Mouse (Mus musculus) embryo, embryonic 9.5 days (tissue): Measurements from ENCODE around the gene Lce3f.

Experiments used
- DNase-seq: peaks from one replicate; pipeline ENCODE4 v3.0.0-alpha.2; 2017; ENCODE audit errors: extremely low spot score

Lce3f gene

DNA sequence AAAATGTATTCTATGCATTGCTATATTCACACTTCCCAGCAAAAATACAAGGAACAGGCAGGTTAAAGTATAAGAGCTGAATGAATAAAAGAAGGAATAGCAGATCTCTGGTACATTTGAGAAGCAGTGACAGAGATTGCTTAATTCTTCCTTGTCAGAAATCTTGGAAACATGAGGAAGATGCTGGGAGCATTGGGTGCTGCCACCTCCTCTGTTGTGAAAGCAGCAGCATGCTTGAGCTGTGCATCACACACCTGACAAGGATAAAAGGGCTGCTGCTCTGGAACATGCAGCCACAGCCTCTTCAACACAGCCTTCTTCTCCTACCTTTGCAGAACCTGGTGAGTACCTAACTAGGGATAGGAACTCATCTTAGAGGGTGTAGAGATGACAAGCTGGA, at the start of gene Lce3f:
TSS of gene Lce3f (plus strand) at position 301 of the 400 bp plus-strand sequence.
- no peak for DNase-seq

GRCm38 (mm10) chr3:92944186-92944585, 47.8 kb upstream of the Lce3f start, which contains the start of gene Lce3c:
TSS of gene Lce3c (plus strand) at chr3:92944486.
- DNase-seq, result no peak

GRCm38 (mm10) chr3:92957090-92957489, 34.9 kb upstream of the Lce3f start, which contains the start of gene Lce3d:
TSS of gene Lce3d (plus strand) at chr3:92957390.
- DNase-seq, result no peak

DNA sequence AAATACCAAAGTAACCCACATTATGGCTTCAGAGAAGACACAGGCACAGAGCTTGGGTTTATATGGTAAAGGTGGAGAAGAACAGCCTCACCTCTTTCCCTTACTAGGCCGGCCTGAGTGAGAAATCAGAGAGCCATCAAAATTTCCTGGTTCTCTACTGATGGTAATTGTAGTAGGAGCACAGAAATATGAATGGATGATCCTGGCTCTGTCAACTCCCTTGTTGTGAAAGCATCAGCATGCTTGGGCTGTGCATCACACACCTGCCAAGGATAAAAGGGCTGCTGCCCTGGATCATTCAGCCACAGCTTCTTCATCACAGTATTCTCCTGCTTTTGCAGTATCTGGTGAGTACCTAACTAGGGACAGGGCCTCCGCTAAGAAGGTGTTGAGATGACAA, 25.3 kb upstream of the Lce3f start, which contains the start of gene Lce3e:
TSS of gene Lce3e (plus strand) at position 301 of the 400 bp plus-strand sequence.
- DNase-seq, result no peak

DNA sequence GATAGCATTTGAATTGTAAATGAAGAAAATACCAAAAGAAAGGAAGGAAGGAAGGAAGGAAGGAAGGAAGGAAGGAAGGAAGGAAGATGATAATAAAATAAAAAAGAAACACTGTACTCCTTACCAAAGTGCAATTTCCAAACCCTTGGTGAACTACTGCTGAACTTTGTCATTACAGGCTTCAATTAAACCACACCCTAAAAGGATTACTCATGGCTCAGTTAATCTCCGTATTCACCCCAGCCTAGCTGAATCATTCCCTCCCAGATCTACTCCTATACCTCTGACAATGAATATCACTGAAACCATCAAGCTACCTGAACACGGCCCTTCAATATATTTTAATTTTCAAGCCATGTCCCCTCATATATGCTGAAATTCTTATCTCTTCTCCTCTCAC, 13.5 kb upstream of the Lce3f start:
- no peak for DNase-seq

DNA sequence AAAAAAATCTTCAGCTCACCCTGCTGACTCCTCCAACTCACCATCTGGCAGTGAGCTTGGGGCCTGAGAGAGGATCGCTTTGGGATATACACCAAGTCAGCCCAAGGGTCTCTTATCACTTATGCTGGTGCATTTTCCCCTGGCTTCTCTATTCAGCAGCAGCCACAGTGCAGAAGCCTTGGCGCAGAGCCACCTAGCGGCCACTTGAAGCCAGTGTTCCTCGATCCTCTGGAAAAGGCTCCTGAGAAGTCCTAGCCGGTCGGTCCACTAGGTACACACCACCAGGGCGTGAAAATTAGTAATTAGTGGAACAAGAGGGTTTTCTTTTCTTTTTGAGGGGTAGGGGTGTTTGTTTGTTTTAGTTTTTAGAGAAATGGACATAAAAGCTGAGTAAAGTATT, 6.7 kb downstream of the Lce3f start:
- peak; percentile 69 for DNase-seq

DNA sequence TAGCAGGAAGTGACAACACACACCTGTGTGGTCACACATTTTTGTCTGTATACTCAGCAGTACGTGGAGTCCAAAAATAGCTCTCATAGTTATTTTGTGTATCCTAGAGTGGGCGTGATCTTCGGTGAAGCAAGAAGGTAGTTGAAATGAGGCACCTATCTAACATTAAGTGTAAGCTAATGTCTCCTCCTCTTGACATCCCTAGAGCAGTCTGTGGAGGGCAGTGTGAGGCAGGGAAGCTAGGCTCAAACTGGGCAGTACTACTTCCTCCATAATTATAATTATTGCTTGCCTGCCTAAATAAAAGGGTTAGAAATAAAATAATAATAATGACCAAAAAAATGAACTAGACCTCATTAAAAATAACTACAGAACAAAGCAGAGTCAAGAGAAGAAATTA, 8.6 kb downstream of the Lce3f start:
- DNase-seq, result no peak

DNA sequence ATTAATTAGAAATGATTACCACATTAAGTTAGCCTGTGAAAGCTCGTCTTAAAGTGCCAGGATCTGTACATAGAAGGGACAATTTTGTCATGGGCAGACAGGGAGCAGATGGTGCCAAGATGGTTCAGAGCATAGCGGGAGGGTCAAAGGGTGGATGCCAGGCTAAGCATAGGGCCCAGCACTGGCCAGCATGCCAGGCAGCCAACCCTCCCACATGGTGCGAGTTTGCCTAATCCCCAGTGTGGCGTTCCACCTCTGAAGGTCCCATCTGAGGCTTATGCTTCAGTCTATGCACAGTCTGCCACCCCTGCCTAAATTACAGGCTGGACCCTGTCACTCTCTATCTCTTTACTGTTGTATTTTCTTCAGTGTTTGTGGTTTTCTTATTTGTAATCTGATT, 10.8 kb downstream of the Lce3f start:
- DNase-seq, result no peak

- DNase-seq, result peak; percentile 79
Observed at GRCm38 (mm10) chr3:93014378-93014801, 22.4 kb downstream of the Lce3f start.

GRCm38 (mm10) chr3:93014871-93015270, 22.8 kb downstream of the Lce3f start:
- DNase-seq, result no peak

- DNase-seq, result no peak
Observed at GRCm38 (mm10) chr3:93015460-93016104, 23.6 kb downstream of the Lce3f start, which contains the start of gene Crct1. TSS of gene Crct1 (minus strand) at chr3:93015687.

DNA sequence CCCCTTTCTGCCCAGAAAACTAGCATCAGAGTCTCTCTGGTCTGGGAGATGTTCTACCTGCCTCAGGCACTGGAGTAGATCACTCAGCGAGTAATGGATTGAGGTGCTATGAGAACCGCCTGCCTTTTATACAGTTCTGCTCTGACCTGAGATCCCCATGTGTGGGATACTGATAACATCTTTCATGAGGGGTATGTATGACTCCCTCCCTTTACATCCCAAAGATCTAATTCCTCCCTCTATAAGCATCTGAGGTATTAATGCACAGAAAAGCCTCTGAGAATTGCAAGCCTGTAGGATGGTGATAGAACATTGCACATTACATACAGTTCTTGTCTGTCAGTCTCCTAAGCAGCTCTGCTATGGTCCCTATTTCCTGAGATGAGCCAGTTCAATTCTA, 26.9 kb downstream of the Lce3f start, which contains the start of gene Lce1m:
TSS of gene Lce1m (minus strand) at position 101 of the 400 bp plus-strand sequence.
- DNase-seq, result no peak

- no peak for DNase-seq
Observed at GRCm38 (mm10) chr3:93021171-93021570, 29.1 kb downstream of the Lce3f start.

DNA sequence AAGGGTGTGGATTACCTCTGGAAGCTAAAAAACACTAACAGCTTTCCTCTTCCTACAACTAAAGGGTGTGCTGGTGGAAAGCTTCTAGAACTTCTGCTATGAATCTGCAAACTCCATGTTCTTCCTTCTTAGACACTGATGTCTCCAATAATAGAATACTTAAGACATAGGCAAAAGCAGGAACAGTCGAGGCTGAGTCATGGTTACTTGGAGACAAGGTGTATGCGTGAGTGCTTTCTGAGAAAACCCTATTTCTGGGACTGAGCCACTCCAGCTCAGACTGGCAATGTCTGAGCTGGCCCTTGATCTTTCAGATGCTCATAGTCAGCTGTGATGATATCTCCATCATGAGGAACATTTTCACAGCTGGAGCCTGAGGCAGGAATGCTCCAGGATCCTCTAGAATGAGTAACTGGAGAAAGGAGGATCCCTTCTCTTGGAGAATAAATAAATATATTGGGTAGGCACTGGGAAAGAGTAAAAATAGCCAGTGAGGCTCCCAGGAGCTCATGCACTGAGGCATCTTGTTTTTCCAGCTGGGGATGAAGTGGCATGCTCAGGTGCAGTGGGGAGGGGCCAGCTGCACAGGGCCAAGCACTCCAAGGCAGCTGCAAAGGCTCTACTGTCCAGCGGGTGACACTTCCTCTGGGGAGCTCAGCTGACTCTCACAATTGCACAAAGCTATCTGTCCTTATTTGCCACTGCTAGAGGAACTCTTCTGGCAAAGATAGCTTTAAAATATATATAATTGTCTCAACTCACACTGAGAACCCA, 31.6 kb downstream of the Lce3f start:
- DNase-seq, result no peak

- DNase-seq, result no peak
Observed at GRCm38 (mm10) chr3:93025486-93025885, 33.5 kb downstream of the Lce3f start.

GRCm38 (mm10) chr3:93031450-93031849, 39.4 kb downstream of the Lce3f start:
- DNase-seq, result peak; percentile 56
